Mouse (Mus musculus): ENCODE measurements around the gene Mad1l1.

The Mad1l1 gene

GRCm38 (mm10) chr5:140062316-140062715, 259.0 kb downstream of the Mad1l1 start:
- DNase-seq (ENCODE audit: low spot score in 2 of 2), result no peak

- DNase-seq (ENCODE audit: low spot score in 2 of 2), result no peak
Measured at GRCm38 (mm10) chr5:140061296-140061879, 260.0 kb downstream of the Mad1l1 start.

- no peak for DNase-seq (ENCODE audit: low spot score in 2 of 2)
Measured at GRCm38 (mm10) chr5:140056291-140056690, 265.1 kb downstream of the Mad1l1 start.

GRCm38 (mm10) chr5:140055431-140055830, 265.9 kb downstream of the Mad1l1 start:
- DNase-seq (ENCODE audit: low spot score in 2 of 2), result no peak

- DNase-seq (ENCODE audit: low spot score in 2 of 2), result no peak
Measured at GRCm38 (mm10) chr5:140053626-140054025, 267.7 kb downstream of the Mad1l1 start.

- no peak for DNase-seq (ENCODE audit: low spot score in 2 of 2)
Measured at GRCm38 (mm10) chr5:140052405-140052804, 268.9 kb downstream of the Mad1l1 start.

- DNase-seq (ENCODE audit: low spot score in 2 of 2), result no peak
Measured at GRCm38 (mm10) chr5:140045453-140045852, 275.9 kb downstream of the Mad1l1 start.

- DNase-seq (ENCODE audit: low spot score in 2 of 2), result no peak
Measured at GRCm38 (mm10) chr5:140043002-140043401, 278.4 kb downstream of the Mad1l1 start.

GRCm38 (mm10) chr5:140042002-140042611, 279.2 kb downstream of the Mad1l1 start:
- peak in 1 of 2 experiments; percentile 17 for DNase-seq (ENCODE audit: low spot score in 2 of 2)

GRCm38 (mm10) chr5:140041055-140041454, 280.3 kb downstream of the Mad1l1 start:
- no peak for DNase-seq (ENCODE audit: low spot score in 2 of 2)

- peak; percentile 14 to 34 for DNase-seq (ENCODE audit: low spot score in 2 of 2)
Measured at GRCm38 (mm10) chr5:140037587-140038233, 283.6 kb downstream of the Mad1l1 start.

- no peak for DNase-seq (ENCODE audit: low spot score in 2 of 2)
Measured at GRCm38 (mm10) chr5:140035641-140036040, 285.7 kb downstream of the Mad1l1 start.

- DNase-seq (ENCODE audit: low spot score in 2 of 2), result peak in 1 of 2 experiments; percentile 24
Measured at GRCm38 (mm10) chr5:140035025-140035330, 286.4 kb downstream of the Mad1l1 start.

GRCm38 (mm10) chr5:140034300-140035024, 286.9 kb downstream of the Mad1l1 start:
- no peak for DNase-seq (ENCODE audit: low spot score in 2 of 2)

- no peak for DNase-seq (ENCODE audit: low spot score in 2 of 2)
Measured at GRCm38 (mm10) chr5:140026366-140026765, 295.0 kb downstream of the Mad1l1 start.

GRCm38 (mm10) chr5:140025301-140025700, 296.1 kb downstream of the Mad1l1 start:
- DNase-seq (ENCODE audit: low spot score in 2 of 2), result no peak

GRCm38 (mm10) chr5:140023941-140024500, 297.3 kb downstream of the Mad1l1 start:
- no peak for DNase-seq (ENCODE audit: low spot score in 2 of 2)

- no peak for DNase-seq (ENCODE audit: low spot score in 2 of 2)
Measured at GRCm38 (mm10) chr5:140022861-140023260, 298.5 kb downstream of the Mad1l1 start.

GRCm38 (mm10) chr5:140021755-140022154, 299.6 kb downstream of the Mad1l1 start:
- no peak for DNase-seq (ENCODE audit: low spot score in 2 of 2)

- DNase-seq (ENCODE audit: low spot score in 2 of 2), result no peak
Measured at GRCm38 (mm10) chr5:140019616-140020015, 301.7 kb downstream of the Mad1l1 start.

GRCm38 (mm10) chr5:140018780-140019179, 302.6 kb downstream of the Mad1l1 start:
- no peak for DNase-seq (ENCODE audit: low spot score in 2 of 2)

- no peak for DNase-seq (ENCODE audit: low spot score in 2 of 2)
Measured at GRCm38 (mm10) chr5:140016896-140017295, 304.5 kb downstream of the Mad1l1 start.
